Mouse (Mus musculus): ENCODE data around the gene Ppp4c. TPM values are rescaled to one million over a fixed set of nuclear protein-coding genes. Genes with fewer than 3 reads are reported as not detected.
"Not testable (repeated sequence)": the region's sequence is repeated elsewhere in the genome, so short reads cannot be mapped to it uniquely, and the experiment has no call there.

Ppp4c gene
- total RNA-seq, 2 experiments from 2014 or later = 67.6 to 76.6 TPM

DNA sequence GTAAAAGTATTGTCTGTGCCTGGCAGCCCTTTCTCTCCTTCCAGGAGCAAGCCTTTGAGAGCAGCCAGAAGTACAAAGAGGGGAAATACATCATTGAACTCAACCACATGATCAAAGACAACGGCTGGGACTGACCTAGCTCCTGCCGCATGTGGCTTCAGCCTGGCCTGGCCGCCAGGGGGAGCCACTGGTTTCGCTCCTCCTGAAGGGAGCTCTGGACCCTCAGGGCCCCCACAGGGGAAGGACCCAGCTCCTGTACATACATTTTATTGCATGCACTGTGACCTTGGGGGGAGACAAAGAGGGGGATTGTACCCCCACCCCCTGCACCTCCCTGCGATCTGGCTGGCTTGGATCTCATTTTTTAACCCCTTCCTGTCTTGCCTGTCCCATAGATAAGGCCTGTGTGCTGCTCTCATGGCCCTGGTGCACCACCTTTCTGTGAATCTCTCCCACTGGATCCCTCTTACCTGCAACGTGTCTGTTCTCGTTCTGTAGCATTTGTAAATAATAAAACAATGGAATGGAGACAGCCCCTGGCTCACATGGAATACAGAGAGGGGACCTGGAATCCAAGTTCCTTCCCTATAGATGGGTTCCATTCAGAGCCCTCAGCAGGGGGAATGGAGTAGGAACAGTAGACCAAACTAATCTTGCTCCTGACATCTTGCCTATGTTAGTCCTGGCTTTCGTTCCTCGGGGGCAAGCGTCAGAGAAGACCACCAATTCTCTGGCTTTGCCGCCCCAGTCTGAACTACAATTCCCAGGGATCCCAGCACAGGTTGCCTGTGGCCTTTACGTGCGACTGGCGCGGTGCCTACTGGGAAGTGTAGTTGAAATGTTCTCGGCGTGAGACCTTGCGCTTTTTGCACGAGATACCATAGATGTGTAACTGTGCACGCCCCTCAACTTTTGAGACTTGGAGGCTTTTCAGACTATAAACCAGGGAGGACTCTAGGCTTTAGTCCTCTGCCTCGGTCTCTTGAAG is 12.0 kb downstream of the Ppp4c start:
- DNase-seq = peak; percentile 94

DNA sequence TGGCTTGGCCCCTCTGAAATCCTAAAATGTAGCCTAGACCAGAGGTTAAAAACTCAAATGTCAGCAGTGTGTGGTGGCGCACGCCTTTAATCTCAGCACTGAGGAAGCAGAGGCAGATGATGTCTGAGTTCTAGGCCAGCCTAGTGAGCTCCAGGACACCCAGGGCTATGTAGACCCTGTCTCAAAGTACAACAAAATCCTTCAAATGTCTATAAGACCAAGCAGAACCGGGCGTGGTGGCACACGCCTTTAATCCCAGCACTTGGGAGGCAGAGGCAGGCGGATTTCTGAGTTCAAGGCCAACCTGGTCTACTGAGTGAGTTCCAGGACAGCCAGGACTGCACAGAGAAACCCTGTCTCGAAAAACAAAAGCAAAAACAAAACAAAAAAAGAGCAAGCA is 13.2 kb downstream of the Ppp4c start:
- DNase-seq = not testable (repeated sequence)

DNA sequence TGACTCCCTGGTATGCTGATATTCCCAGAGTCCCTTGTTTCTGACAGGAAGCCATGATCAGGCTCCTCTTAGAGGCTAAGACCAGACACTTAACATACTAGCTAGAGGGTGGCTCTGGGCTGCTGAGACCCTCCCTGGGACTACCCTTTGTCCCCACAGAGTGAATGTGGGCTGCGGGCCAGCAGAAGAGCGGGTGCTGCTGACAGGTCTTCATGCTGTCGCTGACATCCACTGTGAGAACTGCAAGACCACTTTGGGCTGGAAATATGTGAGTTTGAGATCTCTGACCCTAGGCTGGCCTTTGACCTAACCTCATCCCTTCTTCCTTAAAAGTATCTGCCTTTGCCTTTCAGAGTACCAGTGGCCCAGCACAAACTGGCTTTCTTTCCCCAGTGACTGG is 14.1 kb downstream of the Ppp4c start:
- DNase-seq = no peak

DNA sequence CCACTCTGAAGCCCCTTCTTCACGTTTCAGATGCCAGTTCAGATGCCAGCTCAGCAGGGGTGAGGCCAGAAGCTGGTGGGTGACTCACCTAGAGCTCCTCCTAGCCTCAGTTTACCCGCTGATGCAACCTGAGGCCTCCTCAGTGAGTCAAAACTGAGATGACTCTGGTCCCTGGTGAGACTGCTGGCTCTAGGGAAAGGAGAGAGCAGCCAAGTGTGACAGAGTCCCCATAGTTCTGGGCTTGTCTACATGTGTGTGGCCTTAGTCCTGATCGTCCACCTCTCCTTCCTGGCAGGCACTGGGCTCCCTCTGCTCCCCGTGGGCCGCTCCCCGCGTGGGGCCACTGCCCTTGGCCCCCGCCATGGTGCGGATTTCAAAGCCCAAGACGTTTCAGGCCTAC is 14.8 kb downstream of the Ppp4c start:
- DNase-seq = no peak

DNA sequence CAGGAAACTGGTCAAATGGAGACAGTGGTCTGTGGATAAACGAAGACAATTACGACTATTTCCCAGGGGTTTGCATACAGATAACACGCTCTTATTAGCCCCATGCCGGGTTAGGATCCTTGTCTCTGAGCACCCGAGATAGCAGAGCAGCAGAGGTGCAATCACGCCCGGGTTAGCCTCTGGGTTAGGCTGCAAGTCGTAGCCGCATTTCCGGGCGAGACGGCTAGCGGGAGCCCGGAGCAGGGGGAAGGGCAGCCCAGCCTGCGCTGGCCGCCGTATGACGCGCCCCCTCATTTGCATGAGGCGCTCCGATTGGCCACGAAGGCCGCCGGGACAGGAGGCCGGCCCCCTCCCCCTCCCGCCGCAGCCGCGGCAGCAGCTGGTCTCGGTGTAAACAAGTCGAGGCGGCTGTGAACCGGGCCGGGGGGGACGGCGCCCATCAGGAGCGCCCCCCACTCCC is 15.7 kb downstream of the Ppp4c start, which contains the start of gene Ypel3:
TSS of gene Ypel3 (plus strand) at position 358 of the 460 bp plus-strand sequence.
- peak; percentile 95 for DNase-seq

DNA sequence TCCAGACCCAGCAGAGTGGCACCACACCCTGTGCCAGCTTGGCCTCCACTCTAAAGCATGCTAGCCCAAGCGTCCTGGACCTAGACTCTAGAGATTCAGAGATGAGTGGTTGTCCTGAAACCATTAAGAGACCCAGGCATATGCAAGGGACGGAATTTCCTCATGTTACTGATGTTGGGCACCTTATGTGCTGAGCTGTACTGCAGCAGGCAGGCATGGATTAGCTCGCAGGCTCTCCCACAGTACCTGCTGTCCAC is 16.4 kb downstream of the Ppp4c start:
- DNase-seq = no peak

DNA sequence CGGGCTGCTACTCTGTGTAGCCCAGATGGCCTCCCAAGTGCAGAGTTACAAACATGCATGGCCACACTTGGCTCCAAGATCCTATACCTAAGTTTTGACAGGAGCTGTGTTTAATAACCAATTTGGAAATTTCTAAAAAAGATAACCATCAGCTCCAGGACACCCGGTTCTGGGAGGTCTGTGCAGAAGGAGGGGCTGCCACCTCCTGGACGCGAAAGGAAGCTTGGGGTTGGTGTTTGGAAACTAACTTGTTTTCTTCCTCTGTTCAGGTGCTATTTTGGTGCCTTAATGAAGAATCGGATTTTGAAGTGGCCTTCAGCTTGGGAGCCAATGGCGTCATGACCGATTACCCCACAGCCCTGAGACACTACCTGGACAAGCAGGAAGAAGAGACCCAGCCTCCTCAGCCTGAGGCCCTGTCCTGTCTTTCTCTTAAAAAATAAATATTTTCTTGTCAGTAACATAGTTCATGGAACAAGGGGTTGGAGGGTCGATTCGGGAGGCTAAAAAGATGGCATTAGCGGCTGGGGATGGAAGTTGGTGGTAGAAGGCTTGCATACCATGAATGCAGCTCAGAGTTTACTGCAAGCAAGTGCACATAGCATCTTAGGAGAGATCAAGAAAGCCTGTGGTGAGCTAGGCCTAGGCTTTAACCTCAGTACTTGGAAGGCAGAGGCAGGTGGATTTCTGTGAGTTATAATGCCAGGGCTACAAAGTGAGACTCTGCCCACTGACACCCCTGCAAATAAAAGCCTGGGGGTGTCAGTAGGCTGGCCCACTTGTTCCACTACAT is 16.9 kb downstream of the Ppp4c start:
- no peak for DNase-seq

DNA sequence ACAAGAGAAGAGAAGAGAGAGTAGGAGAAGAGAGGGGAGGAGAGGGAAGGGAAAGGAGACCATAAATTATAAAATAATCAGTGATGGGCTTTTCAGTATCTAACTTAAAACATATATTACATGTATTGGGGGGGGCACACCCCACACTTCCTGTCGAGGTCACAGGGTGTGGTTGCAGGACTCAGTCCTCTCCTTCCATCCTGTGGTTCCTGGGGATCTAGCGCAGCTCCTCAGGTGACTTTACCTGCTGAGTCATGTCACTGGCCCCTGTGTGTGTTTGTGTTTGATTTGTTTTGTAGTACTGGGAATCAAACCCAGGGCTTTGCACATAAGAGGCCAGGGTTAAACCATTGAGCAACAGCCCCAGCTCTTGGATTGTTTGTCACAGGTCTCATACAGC is 17.8 kb downstream of the Ppp4c start:
- DNase-seq = no peak

DNA sequence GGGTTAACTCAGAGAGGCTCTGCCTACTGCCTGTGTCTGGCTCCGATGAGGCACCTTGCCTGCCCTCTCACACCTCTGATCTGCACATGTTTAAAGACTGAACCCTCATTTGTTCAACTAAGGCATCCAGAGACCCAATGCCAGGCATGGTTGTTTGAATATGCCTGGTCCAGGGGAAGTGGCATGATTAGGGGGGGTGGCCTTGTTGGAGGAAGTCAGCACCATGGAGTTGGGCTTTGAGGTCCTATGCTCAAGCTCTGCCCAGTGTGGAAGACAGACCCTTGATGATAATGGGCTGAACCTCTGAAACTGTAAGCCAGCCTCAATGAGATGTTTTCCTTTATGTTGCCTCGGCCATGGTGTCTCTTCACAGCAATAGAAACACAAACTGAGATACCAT is 18.9 kb downstream of the Ppp4c start:
- DNase-seq = no peak

DNA sequence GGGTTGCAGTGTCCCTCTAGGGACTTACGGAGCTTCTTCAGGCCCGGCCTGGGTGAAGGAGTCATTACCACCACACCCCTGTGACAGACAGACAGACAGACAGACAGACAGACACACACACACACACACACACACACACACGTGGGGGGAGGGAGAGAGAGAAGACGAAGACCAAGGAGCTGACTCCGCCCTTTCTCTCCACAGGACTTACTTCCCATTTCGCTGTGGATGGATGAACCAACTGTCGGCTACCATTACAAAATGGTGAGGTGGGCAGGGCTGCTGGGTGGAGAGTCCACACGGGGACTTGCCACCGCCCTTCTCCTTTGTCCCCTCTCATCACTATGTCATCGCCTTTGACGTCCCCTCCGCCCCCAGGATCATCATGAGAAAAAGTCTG is 21.5 kb downstream of the Ppp4c start:
- DNase-seq = no peak

DNA sequence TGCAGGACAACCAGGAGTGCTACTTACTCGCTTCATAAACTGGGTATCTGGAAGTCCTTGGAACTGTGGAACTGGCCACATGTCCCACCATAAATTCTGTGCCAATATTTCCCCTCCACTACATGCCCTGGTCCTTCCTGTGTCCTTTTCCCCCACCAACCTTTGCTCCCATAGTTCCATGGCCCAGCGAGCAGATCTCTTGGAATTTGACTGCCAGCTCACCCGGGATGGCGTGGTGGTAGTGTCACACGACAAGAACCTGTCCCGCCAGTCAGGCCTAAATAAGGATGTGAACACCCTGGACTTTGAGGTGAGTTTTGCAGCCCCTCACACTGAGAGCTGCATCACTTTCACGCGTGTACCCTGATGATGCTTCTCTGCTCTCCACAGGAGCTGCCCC is 25.3 kb downstream of the Ppp4c start:
- no peak for DNase-seq

DNA sequence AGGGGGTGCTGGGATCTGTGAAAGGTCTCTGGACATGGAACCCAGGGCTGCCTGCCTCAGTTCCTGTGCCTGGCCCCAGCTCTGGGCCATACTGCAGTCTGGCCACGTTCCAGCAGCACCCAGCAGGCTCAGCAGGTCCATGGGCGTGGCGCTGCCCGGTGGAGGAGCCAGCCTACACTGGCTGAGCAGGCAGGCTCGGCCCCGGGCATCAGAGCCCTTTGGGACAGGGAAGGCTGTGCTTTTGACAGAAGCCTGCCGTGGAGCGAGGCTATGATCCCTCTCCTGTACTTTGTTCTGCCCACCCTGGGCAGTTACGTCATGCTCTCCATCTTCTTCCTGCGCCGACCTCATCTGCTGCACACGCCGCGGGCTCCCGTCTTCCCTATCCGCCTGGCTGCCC is 26.1 kb downstream of the Ppp4c start, which contains the start of gene Gdpd3:
TSS of gene Gdpd3 (plus strand) at position 134 of the 400 bp plus-strand sequence.
- no peak for DNase-seq

DNA sequence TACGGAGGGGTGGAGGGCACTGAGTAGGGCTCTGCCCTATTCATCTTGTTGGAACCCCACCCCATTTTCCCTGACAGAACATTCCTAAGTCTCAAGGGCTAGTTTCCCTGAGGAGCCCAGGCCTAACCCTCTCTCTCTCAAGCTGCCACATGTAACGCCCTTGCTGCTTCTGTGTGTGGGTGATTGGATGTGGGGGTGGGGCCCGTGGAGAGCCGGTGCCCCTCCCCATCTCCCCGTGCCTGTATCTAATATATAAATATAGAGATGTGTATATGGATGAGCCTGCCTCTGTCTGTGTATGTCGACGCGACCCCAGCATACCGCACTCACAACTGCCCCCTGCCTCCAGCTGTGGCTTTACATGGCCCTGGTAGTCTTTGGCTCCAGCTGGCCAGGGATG is 26.8 kb downstream of the Ppp4c start:
- DNase-seq = no peak

DNA sequence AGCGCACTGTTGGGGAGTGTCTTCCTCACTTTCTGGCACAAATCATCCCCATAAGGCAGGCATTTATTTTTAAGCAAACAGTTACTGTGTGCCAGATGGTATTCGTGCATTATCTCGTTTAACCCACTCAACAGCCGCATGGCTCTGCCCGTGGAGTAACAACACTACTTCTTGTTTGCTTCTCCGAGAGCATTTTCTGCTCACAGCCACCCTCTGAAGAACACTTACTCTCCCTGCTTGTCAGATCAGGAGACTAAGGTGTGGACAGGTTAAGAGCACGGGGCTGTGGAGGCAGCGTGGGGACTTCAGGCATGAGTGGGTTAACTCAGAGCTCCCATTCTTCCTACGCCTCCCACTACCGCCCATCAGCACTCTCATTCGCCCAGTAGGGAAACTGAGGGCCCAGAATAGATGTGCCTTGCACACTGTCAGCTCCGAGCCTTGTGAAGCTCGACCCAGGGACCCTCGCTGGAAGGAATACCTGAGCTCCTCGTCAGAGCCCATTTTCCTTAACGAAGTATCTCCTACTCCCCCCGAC is 29.8 kb downstream of the Ppp4c start:
- DNase-seq = no peak

DNA sequence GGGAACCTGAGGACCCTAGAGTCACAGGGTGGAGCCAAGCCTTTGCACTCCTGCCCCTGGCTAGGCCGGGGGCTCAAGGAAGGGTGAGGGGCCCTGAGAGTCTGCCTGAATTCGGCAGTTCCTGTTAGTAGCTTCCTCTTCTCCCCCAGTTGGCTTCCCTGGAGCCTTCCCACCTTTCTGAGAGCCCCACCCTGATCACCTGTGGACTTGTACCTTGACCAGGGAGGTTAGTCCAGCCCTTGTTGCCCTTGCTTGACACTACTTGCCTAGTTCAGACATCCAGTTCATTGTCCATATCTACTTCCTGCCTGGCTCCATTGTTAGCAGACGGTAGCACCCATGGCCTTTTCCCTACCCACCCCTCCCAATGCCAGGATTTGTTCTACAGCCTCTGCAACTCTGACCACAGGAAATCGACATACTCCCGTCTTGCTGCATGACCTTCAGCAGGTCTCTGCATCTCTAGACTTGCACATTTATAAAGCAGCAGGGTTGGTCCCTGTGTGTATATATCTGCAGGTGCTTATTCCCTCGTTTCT is 30.7 kb downstream of the Ppp4c start:
- no peak for DNase-seq

DNA sequence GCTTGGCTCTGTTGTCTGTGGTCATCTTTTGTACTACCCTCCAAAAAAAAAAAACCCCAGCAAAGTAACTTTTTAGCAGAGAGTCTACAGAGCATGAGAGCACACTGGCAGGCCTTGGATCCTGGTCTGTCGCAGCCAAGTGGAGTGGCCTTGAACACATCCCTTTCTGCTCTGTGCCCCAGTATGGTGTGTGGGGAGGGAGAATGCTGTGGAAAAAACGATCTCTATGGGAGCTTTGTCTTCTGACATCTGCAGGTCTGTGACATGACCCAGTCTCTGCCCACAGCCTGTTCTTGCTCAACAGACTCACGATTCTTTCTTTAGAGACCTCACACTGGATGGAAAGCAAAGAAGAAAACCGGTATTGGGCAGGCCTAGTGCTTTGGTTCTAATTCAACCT is 31.3 kb downstream of the Ppp4c start:
- DNase-seq = no peak

DNA sequence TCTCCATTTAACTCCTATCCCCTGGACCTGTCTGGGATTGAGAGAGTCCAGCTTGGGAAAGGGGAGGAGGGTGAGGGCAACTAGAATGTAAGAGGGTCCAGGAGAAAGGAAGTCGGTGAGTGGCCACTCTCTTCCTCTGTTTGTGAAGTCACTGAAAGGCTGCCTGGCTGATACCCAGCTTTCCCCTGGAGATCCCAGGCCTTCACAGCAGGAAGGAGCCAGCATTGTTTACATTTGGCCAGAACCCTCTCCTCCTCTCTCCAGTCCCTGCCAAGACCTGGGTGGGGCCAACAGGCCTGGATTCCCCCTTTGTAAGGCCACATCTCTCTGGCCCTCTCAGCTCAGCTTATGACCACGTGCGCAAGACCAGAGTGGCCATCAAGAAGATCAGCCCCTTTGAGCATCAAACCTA is 31.9 kb downstream of the Ppp4c start:
- DNase-seq = peak; percentile 85

DNA sequence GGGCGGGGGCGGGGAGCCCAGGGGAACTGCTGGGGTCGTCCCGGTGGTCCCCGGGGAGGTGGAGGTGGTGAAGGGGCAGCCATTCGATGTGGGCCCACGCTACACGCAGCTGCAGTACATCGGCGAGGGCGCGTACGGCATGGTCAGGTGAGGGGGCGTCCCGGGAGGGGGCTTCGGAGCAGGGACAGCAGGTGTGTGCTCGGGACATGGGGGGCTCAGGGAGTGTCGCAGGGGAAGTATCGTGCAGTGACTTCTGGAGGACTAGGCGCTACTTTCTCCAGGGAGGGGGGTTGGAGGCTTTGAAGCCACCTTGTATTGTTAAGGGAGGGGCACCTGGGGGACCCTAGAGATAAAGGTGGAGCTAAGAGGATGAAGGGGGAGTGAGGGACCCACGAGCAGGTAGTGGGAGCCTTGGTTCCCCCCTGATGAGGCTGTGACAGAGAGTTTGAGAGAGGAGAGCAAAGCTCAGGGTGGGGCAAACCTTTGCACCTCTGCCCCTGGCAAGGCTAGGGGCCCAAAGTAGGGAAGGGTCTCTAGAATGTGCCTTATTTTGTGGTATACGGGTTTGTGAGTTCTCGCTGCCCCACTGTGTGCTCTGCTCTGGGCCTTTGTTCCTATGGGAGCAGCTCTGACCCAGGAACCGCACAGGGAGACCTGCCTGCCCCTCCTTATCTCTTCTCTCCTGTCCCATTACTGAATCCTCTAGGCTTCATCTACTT is 32.5 kb downstream of the Ppp4c start:
- no peak for DNase-seq

DNA sequence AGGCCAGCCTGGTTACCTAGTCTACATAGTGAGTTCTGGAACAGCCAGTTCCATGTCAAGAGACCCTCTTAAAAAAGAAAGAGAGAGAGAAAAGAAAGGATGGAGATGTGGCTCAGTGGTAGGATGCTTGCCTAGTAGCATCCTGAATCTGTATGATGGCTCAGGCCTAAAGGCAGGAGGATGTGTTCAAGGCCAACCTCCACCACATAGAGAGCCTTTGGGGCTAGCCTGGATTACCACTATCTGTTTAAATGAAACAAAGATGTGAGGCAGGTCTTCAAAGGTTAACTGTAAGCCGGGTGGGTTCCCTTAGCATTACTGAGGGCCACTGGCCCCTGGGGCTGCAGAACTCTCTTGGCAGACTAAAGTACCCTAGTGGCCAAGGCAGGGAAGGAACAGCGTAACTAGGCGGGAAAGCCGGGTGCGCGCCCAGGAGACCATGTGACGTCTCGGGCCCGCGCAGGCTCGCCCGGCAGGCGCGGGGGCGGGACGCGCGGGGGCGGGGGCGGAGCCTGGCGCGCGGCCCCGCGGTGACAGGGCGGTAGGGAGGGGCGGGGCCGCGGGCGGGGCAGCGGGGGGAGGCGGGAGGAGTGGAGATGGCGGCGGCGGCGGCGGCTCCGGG is 33.1 kb downstream of the Ppp4c start, which contains the start of gene Mapk3:
TSS of gene Mapk3 (plus strand) at position 552 of the 622 bp plus-strand sequence.
- peak; percentile 93 for DNase-seq

DNA sequence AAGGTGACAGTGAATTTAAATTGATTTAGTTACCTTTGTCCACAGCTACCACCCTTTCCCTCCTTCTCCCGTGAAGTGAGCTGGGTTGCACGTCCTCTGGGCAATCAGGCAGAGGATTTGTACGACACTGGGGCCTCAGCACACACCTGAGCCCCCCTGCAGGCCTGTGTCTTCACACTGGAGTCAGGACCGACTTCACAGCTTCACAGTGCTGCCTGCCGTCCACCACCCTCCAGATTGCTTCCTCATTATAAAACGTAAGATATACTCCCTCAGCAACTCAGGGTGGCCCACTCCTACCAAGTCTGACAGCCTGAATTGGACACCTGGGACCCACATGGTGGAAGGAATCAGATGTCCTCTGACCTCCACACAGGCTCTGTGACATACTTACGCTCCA is 33.8 kb downstream of the Ppp4c start:
- no peak for DNase-seq

DNA sequence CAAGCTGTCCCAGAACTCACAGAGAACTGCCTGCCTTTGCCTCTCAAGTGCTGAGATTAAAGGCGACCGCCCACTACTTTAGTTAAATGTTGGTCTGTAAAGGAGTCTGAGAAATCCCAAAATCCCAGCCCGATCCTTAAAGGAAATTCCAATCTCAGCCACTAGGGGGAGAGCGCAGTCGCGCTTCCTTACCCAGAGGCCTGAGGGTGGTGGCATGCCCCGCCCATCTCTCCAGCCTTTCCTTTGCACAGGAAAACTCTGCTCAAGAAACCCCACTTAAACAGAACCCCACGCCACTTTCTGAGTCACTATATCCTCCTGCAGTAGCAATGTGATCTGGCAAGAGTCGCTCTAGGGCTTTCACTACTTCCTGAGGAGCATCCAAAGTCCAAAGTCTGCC is 37.4 kb downstream of the Ppp4c start:
- DNase-seq = peak; percentile 85
